Mouse (Mus musculus) ES-E14 (cell line): ENCODE data around the gene Fam189a2. TPM values are rescaled to one million over a fixed set of nuclear protein-coding genes. Genes with fewer than 3 reads are reported as not detected.

Experiments
- DNase-seq: peaks from one replicate; pipeline ENCODE4 v3.0.0-alpha.2; 2013; ENCODE audit warnings: low read depth, low spot score
- H3K27ac ChIP-seq: 2 replicates; pipeline ENCODE4 v1.5.1; 2012; ENCODE audit warnings: low read depth, mild to moderate bottlenecking, low read length, moderate library complexity, mixed read lengths; ENCODE audit not compliant: poor library complexity, insufficient read depth, severe bottlenecking
- H3K36me3 ChIP-seq: 2 replicates; pipeline ENCODE4 v1.6.1; 2012; ENCODE audit warnings: mild to moderate bottlenecking, low read length, moderate library complexity, mixed read lengths; ENCODE audit not compliant: control insufficient read depth, poor library complexity, insufficient read depth, severe bottlenecking
- H3K4me1 ChIP-seq, 2 experiments: fragments of 150-350 bp in 1 of 2; sonication (generic) in 1 of 2; 2 replicates each; pipeline ENCODE4 v1.6.1; 2012; ENCODE audit warnings: low read length in 2 of 2, mild to moderate bottlenecking in 1 of 2, mixed read lengths in 1 of 2; ENCODE audit not compliant: control insufficient read depth in 2 of 2, insufficient read depth in 2 of 2, poor library complexity in 1 of 2
- H3K4me3 ChIP-seq, 2 experiments: fragments of 150-350 bp in 1 of 2; sonication (generic) in 1 of 2; 2 replicates each; pipeline ENCODE4 v1.5.1; 2012; ENCODE audit warnings: low read length in 2 of 2, low read depth in 1 of 2, mild to moderate bottlenecking in 1 of 2, mixed read lengths in 1 of 2; ENCODE audit not compliant: insufficient read depth in 1 of 2, poor library complexity in 1 of 2, severe bottlenecking in 1 of 2
- H3K9ac ChIP-seq: 2 replicates; pipeline ENCODE4 v1.6.1; 2012; ENCODE audit warnings: low read depth, mild to moderate bottlenecking, low read length, mixed read lengths; ENCODE audit not compliant: poor library complexity, insufficient read depth, severe bottlenecking
- H3K9me3 ChIP-seq: fragments of 150-350 bp; sonication (generic); 2 replicates; pipeline ENCODE4 v1.6.1; 2012; ENCODE audit warnings: low read depth, mild to moderate bottlenecking, low read length; ENCODE audit not compliant: control insufficient read depth, insufficient read depth
- CHD2 ChIP-seq: IDR thresholded peaks from 2 replicates; pipeline ENCODE4 v1.6.1; 2014; ENCODE audit warnings: mild to moderate bottlenecking, low read depth, low read length, inconsistent platforms
- HCFC1 ChIP-seq: IDR thresholded peaks from 2 replicates; pipeline ENCODE4 v1.6.1; 2012; ENCODE audit warnings: low read length, inconsistent platforms, borderline replicate concordance; ENCODE audit not compliant: insufficient read depth
- MAFK ChIP-seq: IDR thresholded peaks from 2 replicates; pipeline ENCODE4 v1.6.1; 2014; ENCODE audit warnings: mild to moderate bottlenecking, low read depth, low read length, inconsistent platforms; ENCODE audit not compliant: insufficient read depth
- ZC3H11A ChIP-seq: IDR thresholded peaks from 2 replicates; pipeline ENCODE4 v1.6.1; 2012; ENCODE audit warnings: low read depth, mild to moderate bottlenecking, inconsistent platforms, low read length, borderline replicate concordance
- ZNF384 ChIP-seq: IDR thresholded peaks from 2 replicates; pipeline ENCODE4 v1.6.1; 2012; ENCODE audit warnings: low read depth, low read length, inconsistent platforms
- in situ Hi-C, 2 experiments: fragments of 600-800 bp; cut with MboI; formaldehyde crosslinking; loops; one replicate each; pipeline ENCODE4 v1.15.1; 2025; ENCODE audit warnings: low sequenced_read_pairs in 2 of 2, inconsistent platforms in 1 of 2; ENCODE audit not compliant: unreplicated experiment in 2 of 2
- total RNA-seq: library from RNA; depleted of rRNA; stranded (reverse); fragments of 300-350 nt; gene quantifications from 2 replicates; pipeline ENCODE4 v1.2.3, GENCODE M21; 2012

The Fam189a2 gene
- total RNA-seq, 1 experiment, result 1.6 TPM

DNA sequence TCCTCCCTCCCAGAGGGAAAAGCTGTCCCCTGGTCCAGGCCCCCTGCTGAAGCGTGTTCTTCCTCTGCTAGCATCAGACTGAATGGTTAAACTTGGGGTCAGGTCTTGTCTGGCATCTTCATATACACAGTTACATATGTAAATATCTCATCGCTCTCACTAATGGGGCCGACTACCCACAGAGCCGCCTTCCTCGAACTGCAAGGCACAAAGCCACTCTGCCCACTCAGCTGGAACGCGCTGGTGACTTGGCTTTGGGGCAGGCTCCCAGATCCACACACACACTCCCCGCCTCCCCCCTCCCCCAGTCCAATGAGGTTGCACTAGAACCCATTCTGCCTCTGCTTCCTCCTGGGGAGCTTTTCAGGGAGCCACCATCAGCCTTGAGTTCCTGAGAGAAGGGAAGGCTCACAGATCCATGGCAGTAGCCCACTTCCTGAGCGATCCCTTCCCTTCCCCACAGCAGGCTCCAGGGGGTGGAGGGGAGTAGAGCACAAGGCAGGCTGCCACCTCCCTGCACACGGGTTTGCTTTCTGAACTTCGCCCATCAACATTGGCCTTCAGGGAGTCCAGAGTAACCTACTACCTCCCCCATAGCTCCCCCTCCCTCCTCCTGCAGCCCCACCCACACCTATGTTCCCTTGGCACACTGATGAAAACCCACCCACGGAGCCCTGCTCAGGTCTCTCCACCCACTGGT, 82.4 kb downstream of the Fam189a2 start:
- in situ Hi-C loops, result no loop called here
- Histone ChIP-seq H3K4me1 (peaks cover 3 to 10% of the 10 kb centered on the region in 2 experiments; a peak in 1 of 4 replicates), H3K9ac (no peak overlapping the region), H3K4me3 (no peak overlapping the region), H3K9me3 (no peaks in the 10 kb centered on the region), H3K36me3 (no peaks in the 10 kb centered on the region), H3K27ac (no peak overlapping the region)
- no peak for DNase-seq
- TF ChIP-seq ZNF384, result no peak
- TF ChIP-seq HCFC1, result no peak
- no peak for TF ChIP-seq CHD2

- TF ChIP-seq ZC3H11A (no peak), HCFC1 (no peak), MAFK (no peak), CHD2 (no peak), ZNF384 (no peak)
- H3K9me3 ChIP-seq, result no peaks in the 10 kb centered on the region
- no peak overlapping the region for H3K27ac ChIP-seq
- peaks cover 3 to 10% of the 10 kb centered on the region in 2 experiments; a peak in 1 of 4 replicates for H3K4me1 ChIP-seq
- in situ Hi-C loops, result no loop called here
- no peaks in the 10 kb centered on the region for H3K36me3 ChIP-seq
- H3K4me3 ChIP-seq, result no peak overlapping the region
- no peak for DNase-seq
- H3K9ac ChIP-seq, result no peak overlapping the region
Observed at GRCm38 (mm10) chr19:23947871-23948270, 82.9 kb downstream of the Fam189a2 start.

DNA sequence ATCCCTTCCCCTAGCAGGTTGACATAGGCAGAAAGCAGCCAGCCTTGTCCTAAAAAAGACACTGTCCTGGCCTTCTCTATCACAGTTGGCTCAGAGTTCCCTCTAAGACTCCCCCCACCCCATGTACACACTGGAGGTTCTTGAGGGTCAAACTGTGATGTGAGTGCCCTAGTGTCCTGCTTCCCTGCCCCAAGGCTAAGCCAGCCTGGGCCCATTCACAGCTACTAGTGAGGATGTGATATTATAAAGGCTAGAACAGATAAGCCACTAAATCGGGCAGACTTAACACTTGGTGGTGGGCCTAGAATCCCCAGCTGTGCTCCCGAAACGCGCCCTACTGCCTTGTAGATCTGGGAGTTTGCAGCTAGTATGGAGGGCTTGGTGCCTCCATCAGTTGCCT, 84.1 kb downstream of the Fam189a2 start:
- H3K36me3 ChIP-seq, result no peaks in the 10 kb centered on the region
- TF ChIP-seq ZNF384, result no peak
- DNase-seq, result no peak
- H3K9me3 ChIP-seq, result no peaks in the 10 kb centered on the region
- no peak overlapping the region for H3K9ac ChIP-seq
- in situ Hi-C loops, result no loop called here
- H3K4me3 ChIP-seq, result no peak overlapping the region
- no peak overlapping the region; the same call in 1 of the 2 replicates for H3K27ac ChIP-seq
- H3K4me1 ChIP-seq, result peaks cover 3 to 10% of the 10 kb centered on the region in 2 experiments; a peak in 1 of 4 replicates

- peaks cover 3 to 10% of the 10 kb centered on the region in 2 experiments; a peak in 1 of 4 replicates for H3K4me1 ChIP-seq
- no peak overlapping the region for H3K27ac ChIP-seq
- DNase-seq, result no peak
- no peak overlapping the region for H3K4me3 ChIP-seq
- in situ Hi-C loops, result no loop called here
- no peaks in the 10 kb centered on the region for H3K36me3 ChIP-seq
- H3K9me3 ChIP-seq, result no peaks in the 10 kb centered on the region
- TF ChIP-seq HCFC1, result no peak
- TF ChIP-seq CHD2, result no peak
- no peak for TF ChIP-seq ZC3H11A
- TF ChIP-seq ZNF384, result no peak
- no peak for TF ChIP-seq MAFK
- no peak overlapping the region for H3K9ac ChIP-seq
Observed at GRCm38 (mm10) chr19:23946026-23946685, 84.7 kb downstream of the Fam189a2 start.

DNA sequence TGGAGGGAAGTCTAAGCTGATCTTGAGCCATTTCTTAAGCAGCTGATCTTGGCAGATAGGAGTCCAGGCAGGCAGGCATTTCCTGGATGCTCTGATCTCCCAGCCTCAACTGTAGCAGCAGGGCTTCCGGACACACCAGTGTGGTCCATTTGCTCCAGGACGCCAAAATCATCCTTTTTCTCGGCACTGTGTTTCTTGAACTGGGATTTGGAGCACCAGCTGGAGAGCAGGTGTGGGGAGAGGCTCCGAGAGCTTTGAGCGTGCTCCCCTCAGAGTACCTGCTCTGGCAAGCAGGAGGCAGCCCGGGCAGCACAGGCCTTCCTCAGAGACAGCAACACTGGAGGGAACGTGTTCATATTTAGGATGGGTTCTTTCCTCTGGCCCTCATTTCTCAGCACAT, 87.9 kb downstream of the Fam189a2 start:
- no peaks in the 10 kb centered on the region for H3K9me3 ChIP-seq
- H3K27ac ChIP-seq, result no peak overlapping the region
- peaks cover 3 to 4% of the 10 kb centered on the region in 2 experiments; a peak in 1 of 4 replicates for H3K4me1 ChIP-seq
- no peak for DNase-seq
- no peak overlapping the region for H3K9ac ChIP-seq
- no peak overlapping the region for H3K4me3 ChIP-seq
- TF ChIP-seq CHD2 (no peak), ZNF384 (no peak), HCFC1 (no peak), ZC3H11A (no peak), MAFK (no peak)
- H3K36me3 ChIP-seq, result no peaks in the 10 kb centered on the region
- in situ Hi-C loops, result no loop called here
